Mouse (Mus musculus): Measurements from ENCODE around the gene Cflar. TPM values are rescaled to one million over a fixed set of nuclear protein-coding genes. Genes with fewer than 3 reads are reported as not detected.

Cflar gene
- total and polyA plus RNA-seq, 2 experiments, result 45.7 to 98.7 TPM

GRCm38 (mm10) chr1:58720090-58720489, 8.8 kb downstream of the Cflar start:
- Histone ChIP-seq H3K4me3 (ENCODE audit: insufficient read depth, low read depth, low read length) (no peak overlapping the region), H3K4me1 (ENCODE audit: control insufficient read depth, insufficient read depth, low read length) (peaks cover 44% of the 10 kb centered on the region)
- DNase-seq (ENCODE audit: extremely low read depth, low read depth, low spot score), result peak; percentile 54

GRCm38 (mm10) chr1:58720988-58721387, 9.7 kb downstream of the Cflar start:
- Histone ChIP-seq H3K36me3 (ENCODE audit: control insufficient read depth, insufficient read depth, low read length) (peaks cover 29% of the 10 kb centered on the region), H3K9ac (ENCODE audit: low read depth, low read length) (no peak overlapping the region), H3K27ac (replicated peaks; ENCODE audit: insufficient read depth, low read depth, low read length) (no peak overlapping the region), H3K4me3 (ENCODE audit: insufficient read depth, low read depth, low read length) (no peak overlapping the region), H3K79me2 (ENCODE audit: control insufficient read depth, insufficient read depth, low read length) (peaks cover 20% of the 10 kb centered on the region), H3K4me1 (ENCODE audit: control insufficient read depth, insufficient read depth, low read length) (peaks cover 48% of the 10 kb centered on the region), H3K27me3 (ENCODE audit: control insufficient read depth, insufficient read depth, low read length) (no peaks in the 10 kb centered on the region)
- WGBS, result 59% methylated on average over 4 of the region's 4 CpGs
- TF ChIP-seq CTCF (IDR thresholded peaks at IDR 0.05; ENCODE audit: low read depth, low read length) (no peak), POLR2A (IDR thresholded peaks at IDR 0.05; ENCODE audit: extremely low read depth, insufficient read depth, low read length) (no peak)
- peak; percentile 7 for DNase-seq (ENCODE audit: extremely low read depth, low read depth, low spot score)

More at GRCm38 (mm10) chr1:58720090-58720489, 8.8 kb downstream of the Cflar start:
- WGBS, result 21% methylated on average over 8 of the region's 8 CpGs
- no peaks in the 10 kb centered on the region for H3K27me3 ChIP-seq (ENCODE audit: control insufficient read depth, insufficient read depth, low read length)
- peaks cover 35% of the 10 kb centered on the region for H3K36me3 ChIP-seq (ENCODE audit: control insufficient read depth, insufficient read depth, low read length)
- no peak for TF ChIP-seq POLR2A (IDR thresholded peaks at IDR 0.05; ENCODE audit: extremely low read depth, insufficient read depth, low read length)
- TF ChIP-seq CTCF (IDR thresholded peaks at IDR 0.05; ENCODE audit: low read depth, low read length), result no peak
- peaks cover 17% of the 10 kb centered on the region; the same call in 1 of the 2 replicates for H3K79me2 ChIP-seq (ENCODE audit: control insufficient read depth, insufficient read depth, low read length)
- no peak overlapping the region for H3K27ac ChIP-seq (replicated peaks; ENCODE audit: insufficient read depth, low read depth, low read length)
- no peak overlapping the region for H3K9ac ChIP-seq (ENCODE audit: low read depth, low read length)

- DNase-seq (ENCODE audit: extremely low read depth, low read depth, low spot score), result peak; percentile 21
- TF ChIP-seq CTCF (IDR thresholded peaks at IDR 0.05; ENCODE audit: low read depth, low read length) (no peak), POLR2A (IDR thresholded peaks at IDR 0.05; ENCODE audit: extremely low read depth, insufficient read depth, low read length) (no peak)
- H3K27me3 ChIP-seq (ENCODE audit: control insufficient read depth, insufficient read depth, low read length), result no peaks in the 10 kb centered on the region
These were observed 11.0 kb downstream of the Cflar start for GRCm38 (mm10) chr1:58722115-58722938.

GRCm38 (mm10) chr1:58723062-58723808, 11.9 kb downstream of the Cflar start:
- Histone ChIP-seq H3K27ac (replicated peaks; ENCODE audit: insufficient read depth, low read depth, low read length) (no peak overlapping the region), H3K4me1 (ENCODE audit: control insufficient read depth, insufficient read depth, low read length) (peaks cover 46% of the 10 kb centered on the region), H3K79me2 (ENCODE audit: control insufficient read depth, insufficient read depth, low read length) (peaks cover 25% of the 10 kb centered on the region), H3K36me3 (ENCODE audit: control insufficient read depth, insufficient read depth, low read length) (peaks cover 32% of the 10 kb centered on the region), H3K4me3 (ENCODE audit: insufficient read depth, low read depth, low read length) (no peak overlapping the region), H3K27me3 (ENCODE audit: control insufficient read depth, insufficient read depth, low read length) (no peaks in the 10 kb centered on the region), H3K9ac (ENCODE audit: low read depth, low read length) (no peak overlapping the region)
- DNase-seq (ENCODE audit: extremely low read depth, low read depth, low spot score), result no peak
- TF ChIP-seq POLR2A (IDR thresholded peaks at IDR 0.05; ENCODE audit: extremely low read depth, insufficient read depth, low read length) (no peak), CTCF (IDR thresholded peaks at IDR 0.05; ENCODE audit: low read depth, low read length) (no peak)
- 72% methylated on average over 7 of the region's 7 CpGs for WGBS

More at GRCm38 (mm10) chr1:58722115-58722938, 11.0 kb downstream of the Cflar start:
- Histone ChIP-seq H3K27ac (replicated peaks; ENCODE audit: insufficient read depth, low read depth, low read length) (peak overlapping the region; percentile 37), H3K79me2 (ENCODE audit: control insufficient read depth, insufficient read depth, low read length) (peaks cover 16% of the 10 kb centered on the region), H3K4me3 (ENCODE audit: insufficient read depth, low read depth, low read length) (no peak overlapping the region), H3K4me1 (ENCODE audit: control insufficient read depth, insufficient read depth, low read length) (peaks cover 41% of the 10 kb centered on the region), H3K36me3 (ENCODE audit: control insufficient read depth, insufficient read depth, low read length) (peaks cover 30% of the 10 kb centered on the region), H3K9ac (ENCODE audit: low read depth, low read length) (no peak overlapping the region)
- 62% methylated on average over 11 of the region's 11 CpGs for WGBS

- H3K27ac ChIP-seq (replicated peaks; ENCODE audit: insufficient read depth, low read depth, low read length), result peak overlapping the region; percentile 49; the same call in 1 of the 2 replicates
- peaks cover 44% of the 10 kb centered on the region for H3K4me1 ChIP-seq (ENCODE audit: control insufficient read depth, insufficient read depth, low read length)
- H3K27me3 ChIP-seq (ENCODE audit: control insufficient read depth, insufficient read depth, low read length), result no peaks in the 10 kb centered on the region
- H3K79me2 ChIP-seq (ENCODE audit: control insufficient read depth, insufficient read depth, low read length), result peaks cover 28% of the 10 kb centered on the region
- TF ChIP-seq CTCF (IDR thresholded peaks at IDR 0.05; ENCODE audit: low read depth, low read length) (no peak), POLR2A (IDR thresholded peaks at IDR 0.05; ENCODE audit: extremely low read depth, insufficient read depth, low read length) (no peak)
- H3K9ac ChIP-seq (ENCODE audit: low read depth, low read length), result no peak overlapping the region; the same call in 1 of the 2 replicates
- no peak overlapping the region for H3K4me3 ChIP-seq (ENCODE audit: insufficient read depth, low read depth, low read length)
- H3K36me3 ChIP-seq (ENCODE audit: control insufficient read depth, insufficient read depth, low read length), result peaks cover 38% of the 10 kb centered on the region
- no peak for DNase-seq (ENCODE audit: extremely low read depth, low read depth, low spot score)
- 70% methylated on average over 7 of the region's 7 CpGs for WGBS
These were observed 12.6 kb downstream of the Cflar start for GRCm38 (mm10) chr1:58723809-58724405.
